Mouse (Mus musculus) c-Kit-negative CD71-positive TER-119-positive erythroid progenitor cells, embryonic 14.5 days (primary cell): ENCODE results near the gene Prickle1.

Experiments
- DNase-seq: peaks from one replicate; pipeline ENCODE4 v3.0.0-alpha.2; 2013; ENCODE audit warnings: low read depth, low spot score

Prickle1 gene

DNA sequence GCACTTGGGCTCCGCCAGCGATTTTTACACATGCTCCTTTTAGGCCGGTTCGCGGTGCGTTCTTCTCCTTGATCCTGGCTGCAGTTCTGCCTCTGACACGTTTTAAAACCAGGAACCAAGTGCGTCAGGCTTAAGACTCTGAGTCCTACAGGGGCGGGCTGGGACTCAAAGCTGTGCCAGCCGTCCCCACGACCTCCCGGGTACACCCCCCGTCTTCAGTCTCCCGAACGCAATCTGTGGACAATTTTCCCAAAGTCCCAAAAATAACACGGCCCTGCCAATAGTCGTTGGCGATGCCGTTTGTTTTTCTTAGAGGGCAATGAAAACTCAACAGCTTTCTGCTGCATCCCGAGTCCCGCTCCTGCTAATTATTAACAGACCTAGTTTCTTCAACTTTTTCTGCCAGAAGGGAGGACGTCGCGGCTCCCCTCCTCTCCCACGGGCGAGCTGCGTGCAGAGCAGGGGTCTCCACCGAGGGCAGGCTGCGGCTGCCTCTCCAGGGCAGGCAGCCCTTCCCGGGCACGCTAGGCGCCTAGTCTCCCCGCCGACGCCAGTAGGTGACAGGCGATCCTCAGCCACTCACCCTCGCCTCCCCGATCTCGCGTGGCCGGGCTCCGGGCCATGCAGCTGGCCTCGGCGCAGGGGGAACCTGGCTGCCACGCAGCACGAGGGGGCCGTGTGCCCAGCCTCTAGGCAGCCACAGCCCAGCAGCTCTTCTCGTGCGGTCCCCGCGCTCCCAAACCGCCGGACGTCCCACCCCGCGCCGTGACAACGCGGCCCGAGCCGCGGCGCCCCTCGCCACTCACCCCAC is 598 bp downstream of the Prickle1 start:
- DNase-seq = no peak

DNA sequence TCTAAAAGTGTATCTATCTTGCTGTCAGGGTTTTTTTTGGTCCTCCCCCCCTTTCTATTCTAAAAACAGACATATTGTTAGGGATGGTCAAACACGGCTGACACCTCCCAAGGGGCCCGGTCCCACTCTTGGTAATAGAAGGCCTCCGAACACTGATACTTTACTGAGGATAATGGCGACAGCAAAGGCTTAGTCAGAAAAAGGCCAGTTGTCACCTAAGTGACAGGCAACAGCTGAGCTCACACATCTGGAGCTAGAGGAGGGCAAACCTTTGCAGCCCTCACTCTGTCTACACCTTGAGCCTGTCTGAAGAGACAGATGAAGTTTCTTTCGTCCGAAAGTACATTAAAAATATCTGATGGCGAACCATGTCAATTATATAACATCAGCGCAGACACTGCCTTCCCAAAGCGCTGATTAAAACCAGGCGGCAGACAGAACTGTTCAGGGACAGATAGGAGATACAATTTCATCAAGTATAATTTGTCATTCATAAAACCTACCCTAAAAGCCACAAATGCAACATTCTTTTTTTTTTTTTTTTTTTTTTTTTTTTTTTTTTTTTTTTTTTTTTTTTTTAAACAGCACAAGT is 1.3 kb downstream of the Prickle1 start:
- DNase-seq = no peak

DNA sequence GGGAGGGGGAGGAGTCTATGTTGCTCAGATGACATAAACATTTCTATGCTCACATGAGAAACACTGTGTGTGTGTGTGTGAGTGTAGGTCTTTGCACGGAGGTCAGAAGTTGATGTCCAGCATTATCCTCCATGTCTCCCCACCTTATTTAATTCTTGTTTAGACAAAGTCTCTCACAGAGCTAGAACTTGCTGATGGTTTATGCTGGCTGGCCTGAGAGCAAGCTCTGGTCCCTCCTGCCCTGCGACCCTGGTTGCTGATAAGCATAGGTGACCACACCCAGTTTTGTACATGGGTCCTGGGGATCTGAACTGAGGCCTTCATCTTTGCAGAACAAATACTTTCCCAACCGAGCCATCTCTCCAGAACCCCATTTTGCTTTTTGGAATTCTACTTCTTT is 3.1 kb downstream of the Prickle1 start:
- DNase-seq = no peak

DNA sequence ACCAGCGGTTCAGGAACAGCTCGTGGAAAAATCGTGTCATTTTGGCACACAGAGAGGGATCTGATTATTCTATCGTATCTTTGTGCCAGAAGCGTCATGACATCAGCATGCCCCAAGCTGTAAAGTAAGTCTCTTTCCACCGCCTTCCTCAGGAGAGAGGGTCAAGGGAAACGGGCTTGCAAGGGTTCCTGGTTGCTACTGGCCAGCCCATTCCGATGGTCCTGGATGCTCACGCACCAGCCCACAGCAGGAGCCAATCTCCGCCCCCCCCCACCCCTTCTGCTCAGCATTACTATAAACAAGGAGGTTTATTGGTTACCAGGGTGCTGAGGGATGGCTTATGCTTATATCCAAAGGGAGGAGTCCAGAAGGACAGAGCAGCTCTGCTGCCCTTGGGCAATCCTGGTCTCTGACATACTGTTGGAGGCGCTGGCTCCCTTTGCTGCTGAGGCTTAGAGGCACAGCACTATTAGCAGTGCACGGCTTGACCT is 3.8 kb downstream of the Prickle1 start:
- no peak for DNase-seq

DNA sequence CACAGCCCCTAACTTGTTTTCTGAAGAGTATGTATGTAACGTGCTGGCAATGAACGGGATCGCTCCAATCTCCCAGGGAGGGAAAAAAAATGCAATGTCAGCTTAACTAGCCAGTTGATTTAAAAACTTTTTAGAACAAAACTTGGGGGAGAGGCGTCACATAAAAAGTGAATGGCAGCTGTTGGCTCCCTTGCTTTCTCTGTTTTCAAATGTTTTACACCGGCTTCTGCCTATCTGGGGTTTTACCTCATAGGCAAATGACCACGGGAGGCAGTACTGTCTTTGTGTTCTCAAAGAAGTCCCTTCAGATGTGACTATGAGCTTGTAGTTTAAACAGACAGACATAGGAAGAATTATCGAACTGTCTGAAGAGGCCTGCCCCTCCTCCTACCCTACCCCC is 4.3 kb downstream of the Prickle1 start:
- DNase-seq = no peak

DNA sequence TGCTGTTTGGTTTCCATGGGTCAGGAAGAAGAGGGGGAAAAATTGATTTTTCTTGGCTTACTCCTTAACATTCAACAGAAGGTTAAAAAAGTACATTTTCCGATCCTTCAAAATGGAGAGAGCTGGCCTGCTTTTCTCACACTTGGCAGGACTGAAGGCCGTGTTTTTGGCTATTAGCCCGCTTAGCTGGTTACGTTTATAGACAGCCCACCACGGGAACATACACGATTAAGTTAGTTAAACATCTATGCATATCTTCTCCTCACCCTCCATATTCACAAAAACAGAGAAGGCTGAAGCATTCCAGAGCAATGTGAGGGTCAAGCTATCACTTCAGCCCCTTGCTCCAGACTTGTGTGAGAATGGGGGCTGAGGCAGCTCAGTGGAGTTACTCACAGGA is 7.3 kb downstream of the Prickle1 start:
- DNase-seq = no peak

DNA sequence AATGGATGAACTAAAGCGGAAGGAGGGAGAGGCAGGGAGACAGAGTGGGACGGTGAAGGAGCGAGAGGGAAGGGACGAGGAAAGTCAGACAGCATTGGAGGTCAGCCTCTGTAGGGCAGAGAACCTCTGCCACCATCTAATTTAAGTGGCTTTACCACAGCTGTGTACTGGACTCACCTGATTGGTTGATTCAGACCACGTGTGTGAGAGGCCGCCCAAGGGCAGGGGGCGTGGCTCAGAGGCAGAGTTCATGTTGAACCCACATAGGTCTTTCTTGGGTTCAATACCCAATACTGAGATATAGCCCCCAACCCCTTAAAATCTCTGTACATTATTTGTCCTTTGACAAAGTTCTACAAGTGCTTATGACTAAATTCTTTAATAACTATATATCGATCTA is 8.0 kb downstream of the Prickle1 start:
- DNase-seq = no peak

DNA sequence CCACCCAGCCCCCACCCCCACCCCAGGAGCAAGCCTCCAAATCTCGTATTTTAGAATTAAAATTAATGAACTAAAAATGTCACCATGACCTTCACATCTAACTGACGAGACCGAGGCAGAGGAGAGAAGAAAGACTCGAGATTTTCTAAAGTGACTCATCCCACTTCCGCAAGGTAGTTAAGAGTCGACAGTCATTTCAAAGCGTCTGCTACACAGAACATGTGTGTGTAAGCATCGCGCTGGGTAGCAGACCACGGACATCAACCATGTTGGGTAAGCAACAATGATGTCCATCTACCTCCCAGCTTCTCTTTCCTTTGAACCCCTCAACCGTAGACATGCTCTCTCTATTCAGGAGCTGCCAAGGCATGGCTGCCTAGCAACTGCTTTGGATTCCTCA is 12.6 kb downstream of the Prickle1 start:
- DNase-seq = no peak

DNA sequence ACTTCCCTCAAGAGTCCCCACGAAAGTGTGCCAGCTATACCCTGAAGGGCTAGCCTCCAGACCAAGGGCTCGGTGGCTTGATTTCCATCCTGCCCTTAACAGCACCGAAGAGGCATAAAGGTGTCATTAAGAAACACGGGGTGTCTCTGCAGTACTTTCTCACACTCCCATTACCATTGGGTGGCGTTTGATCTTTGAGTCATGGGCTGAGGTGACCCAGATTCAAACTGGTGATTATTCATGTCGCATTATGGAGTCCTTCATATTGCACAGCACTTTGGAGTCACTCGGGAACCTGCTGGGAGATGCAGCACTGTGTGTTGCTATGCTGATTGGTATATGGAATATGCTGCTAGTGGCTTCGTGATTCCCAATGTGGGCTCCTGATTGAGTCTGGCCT is 14.0 kb downstream of the Prickle1 start:
- no peak for DNase-seq

DNA sequence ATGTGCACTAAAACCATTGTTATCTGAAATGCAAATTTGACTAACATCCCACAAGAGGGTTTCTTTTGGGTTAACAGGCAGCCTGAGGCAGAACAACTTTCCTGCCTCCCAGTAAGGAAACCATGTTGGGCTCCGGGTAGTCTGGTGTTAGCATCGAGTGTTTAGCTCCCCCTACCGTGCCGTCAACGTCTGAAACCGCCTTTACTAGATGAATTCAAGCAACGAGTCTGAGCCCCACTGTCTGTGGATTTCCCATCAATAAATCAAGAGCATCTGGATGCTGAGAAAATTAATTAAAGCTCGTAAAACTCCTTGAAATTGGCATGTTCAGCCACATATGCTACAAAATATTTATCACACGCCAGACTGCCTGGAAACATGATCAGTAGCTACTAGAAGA is 15.8 kb downstream of the Prickle1 start:
- no peak for DNase-seq

DNA sequence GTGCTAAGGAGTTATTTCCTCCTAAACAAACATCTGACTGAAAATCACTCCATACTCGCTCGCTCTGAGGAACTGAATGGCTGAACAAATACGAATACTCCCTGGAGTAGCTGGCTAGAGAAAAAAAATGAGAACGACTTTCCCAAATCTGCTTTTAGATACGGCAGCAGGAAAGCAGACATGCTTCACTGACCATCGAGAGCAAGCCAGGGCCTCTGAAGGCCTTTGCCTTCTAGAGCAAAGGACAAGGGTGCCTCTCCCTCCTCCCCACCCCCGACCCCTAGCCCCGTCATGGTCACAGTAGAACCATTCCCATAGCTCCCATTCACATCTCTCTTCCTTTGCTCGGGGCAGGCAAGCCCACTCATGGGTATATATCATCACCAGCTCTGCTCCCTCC is 16.6 kb downstream of the Prickle1 start:
- no peak for DNase-seq

DNA sequence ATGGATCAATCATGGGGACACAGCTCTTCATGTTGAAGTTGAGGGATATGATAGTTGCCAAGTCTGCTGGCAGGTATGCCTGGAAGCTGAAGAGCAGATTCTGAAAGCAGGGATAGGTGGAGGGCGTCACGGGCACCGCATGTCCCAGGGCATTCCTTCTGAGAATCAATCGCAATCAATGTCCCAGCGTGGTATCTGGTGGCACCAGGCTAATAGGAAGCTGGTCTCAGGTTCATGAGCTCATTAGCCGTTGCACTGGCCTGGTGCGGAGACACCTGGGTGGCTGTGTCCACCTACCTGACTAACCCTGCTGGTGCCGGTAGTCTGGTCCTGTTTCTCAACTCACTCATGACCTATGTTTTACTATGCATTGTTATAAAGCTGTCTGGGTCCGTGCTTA is 19.3 kb downstream of the Prickle1 start:
- no peak for DNase-seq

DNA sequence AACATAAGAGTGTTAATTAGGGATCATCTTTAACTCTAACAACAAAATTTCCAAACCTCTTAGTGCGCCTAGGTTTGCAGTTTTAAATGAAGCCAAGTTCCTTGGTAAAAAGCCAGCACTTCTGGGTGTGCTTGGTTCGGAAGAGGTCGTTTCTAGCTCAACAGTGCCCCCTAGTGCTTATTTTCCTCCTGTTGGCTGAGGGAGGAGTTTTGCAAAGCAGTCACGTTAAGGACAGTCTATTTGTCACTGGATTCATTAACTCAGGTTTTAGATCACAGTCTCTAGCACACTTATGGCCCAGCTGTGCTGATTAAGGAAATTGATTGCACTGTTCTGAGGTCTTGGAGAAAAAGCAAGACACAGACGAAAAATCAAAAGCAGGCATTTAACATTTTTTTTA is 19.8 kb downstream of the Prickle1 start:
- DNase-seq = peak; percentile 54

DNA sequence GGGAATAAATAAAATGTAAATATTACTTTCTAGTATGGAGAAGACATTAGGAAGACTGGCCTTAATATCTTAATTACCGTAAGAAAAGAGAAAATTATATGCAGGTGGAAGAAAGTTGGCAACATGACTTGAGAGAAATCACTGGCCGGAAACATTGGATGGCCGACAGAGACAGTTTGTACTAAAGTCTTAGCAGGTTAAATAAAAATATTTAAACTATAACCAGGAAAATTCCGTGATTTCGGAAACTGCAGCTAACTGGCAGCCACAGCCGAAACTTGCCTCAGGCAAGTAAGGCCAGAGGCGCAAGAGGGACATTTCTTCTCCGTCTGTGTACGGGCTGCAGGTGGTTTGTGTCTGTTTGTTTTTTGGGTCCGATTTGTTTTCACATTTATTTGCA is 22.8 kb downstream of the Prickle1 start:
- DNase-seq = no peak

DNA sequence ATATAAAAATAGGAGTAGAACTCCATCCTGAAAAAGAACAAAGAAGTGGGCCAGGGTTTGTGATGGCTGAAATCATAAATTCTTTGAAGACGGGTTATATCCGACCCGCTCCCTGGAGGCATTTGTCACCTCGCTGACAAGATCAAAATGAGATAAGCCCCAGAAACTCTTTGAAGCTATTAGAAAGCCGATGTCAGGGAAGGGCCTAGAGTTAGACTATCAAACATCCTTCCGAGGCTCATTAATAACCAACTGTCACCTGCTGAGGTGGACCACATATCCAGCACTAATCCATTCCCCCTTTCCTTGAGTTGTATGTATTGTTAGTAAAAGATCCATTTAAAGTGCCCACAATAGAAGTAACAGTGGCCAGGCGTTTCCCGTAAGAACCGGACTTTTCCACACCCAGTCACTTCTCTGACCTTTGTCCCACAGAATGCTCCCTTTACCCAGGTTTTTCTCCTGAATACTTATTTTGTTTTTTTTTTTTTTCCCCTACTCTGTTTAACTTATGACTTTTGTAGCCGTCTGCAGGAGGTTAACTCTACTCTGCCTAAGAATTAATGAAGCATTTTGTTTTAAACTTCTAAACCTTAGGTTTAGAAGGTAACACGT is 24.7 kb downstream of the Prickle1 start:
- no peak for DNase-seq

DNA sequence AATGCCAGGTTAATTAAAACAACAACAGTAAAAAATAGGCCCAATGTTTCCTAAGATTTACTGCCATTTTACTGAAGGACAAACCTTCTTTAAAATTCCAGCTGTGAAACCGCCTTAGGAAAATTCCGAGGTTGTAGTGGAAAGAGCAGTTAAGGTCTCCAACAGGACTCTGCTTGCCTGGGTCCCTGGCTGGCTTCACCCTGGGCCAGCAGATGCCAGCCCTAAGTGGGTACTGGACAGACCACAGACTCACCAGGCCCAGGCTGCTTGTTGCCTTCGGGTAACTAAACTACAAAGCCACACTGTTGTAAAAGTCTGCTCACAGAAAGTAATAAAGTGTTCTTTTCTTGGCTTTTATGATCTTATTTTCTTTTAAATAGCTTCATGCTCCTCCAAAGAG is 26.8 kb downstream of the Prickle1 start:
- no peak for DNase-seq

DNA sequence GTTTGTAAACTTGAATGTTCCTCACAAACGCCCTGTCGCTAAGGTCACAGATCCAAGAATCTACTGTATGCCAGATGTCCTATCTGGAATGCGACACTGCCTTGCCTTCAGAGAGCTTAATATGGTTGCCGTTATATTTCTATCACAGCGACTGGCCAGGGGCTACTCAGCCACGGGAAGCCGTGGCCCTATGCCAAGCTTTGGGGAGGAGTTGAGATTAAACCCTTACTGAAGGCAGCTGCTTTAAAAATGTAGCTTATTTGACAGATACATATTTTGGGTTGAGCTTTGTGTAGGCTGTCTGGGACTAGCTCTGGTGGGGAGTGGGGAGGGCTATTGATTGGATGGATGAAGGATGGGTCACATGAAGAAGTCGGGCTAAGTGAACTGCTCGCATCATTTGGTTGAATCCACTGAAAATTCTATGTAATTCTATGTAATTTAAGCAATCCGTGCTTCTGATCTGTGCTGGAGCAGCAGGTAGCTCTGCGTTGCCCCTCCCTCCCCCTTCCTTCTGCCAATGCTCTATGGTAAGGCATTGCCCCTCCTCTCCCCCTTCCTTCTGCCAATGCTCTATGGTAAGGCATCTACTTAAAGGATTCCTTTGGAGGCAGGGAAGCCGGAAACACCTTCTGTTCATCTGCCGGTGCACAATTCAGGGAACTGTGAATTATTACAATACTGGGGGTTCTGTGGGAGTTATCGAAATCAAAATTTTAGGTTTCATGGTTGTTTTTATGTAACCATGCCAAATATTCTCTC is 28.0 kb downstream of the Prickle1 start:
- DNase-seq = no peak

DNA sequence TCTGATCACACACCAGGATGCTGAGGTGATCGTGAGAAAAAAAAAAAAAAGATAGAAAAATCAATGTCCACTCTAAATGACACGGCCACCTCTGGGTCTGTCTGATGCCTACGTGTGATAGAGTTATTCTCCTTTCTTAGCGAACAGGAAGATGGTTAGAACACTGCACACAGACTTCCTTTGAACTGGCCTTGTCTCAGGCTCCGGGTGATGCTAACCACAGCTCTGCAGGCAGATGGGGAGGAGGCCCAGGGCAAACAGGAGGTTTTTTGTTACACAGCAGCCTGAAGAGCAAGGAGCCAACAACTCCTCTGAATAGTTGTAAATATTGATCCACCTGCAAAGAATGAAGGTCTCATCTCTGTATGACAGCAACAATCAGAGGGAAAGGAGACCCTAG is 32.2 kb downstream of the Prickle1 start:
- no peak for DNase-seq

DNA sequence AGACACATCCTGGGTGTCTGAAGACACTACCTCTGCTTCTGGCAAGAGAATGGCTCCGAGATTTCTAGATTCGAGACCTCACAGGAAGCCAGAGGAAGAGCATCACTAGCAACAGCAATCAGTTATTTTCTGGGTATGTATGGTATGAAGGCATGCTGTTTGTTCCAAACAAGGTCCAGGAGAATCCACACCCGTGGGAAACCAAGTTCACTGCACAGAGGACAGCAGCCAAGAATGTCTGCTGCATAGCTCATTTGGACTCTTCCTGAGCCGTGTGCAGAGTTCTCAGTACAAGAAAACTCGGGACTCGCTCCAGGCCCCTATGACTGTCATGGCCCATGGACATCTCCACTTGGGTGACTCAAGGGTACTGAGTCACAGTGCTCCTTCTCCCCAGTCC is 34.2 kb downstream of the Prickle1 start:
- no peak for DNase-seq

DNA sequence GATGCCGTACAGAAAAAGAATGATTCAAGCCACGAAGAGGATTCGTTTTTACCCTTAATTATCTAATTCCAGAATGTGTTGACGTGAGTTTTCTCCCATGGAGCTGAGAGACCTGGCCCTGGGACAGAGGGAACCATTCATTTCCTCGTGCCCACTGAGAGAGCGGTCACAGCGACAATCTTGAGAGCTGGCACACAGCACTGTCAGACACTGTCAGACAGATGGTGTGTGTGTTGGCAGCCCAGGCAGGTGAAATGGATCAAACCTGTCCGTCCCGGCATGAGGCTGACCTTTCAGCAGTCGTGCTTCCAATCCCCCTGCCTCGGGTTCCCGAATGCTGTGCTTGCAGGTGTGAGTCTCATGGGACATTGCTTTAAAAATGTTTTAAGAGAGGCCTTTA is 37.3 kb downstream of the Prickle1 start:
- no peak for DNase-seq

DNA sequence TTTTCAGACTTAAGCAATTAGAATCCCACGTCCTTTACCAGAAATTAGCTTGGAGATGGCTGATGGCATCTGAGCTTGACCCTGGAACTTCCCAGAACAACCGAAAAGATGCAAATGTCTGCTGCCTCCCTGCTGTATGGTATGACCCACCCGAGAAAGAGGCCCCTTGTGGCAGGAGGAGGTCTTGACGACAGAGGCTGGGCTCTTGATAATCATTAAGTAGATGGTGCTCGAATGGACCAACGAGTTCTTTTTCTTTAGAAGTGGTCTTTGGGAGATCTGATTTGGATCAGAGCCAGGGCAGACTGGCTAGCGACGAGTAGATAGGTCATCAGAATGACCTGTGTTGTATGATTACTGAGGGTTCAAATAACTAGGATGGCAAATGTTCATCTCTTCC is 40.0 kb downstream of the Prickle1 start:
- DNase-seq = no peak

DNA sequence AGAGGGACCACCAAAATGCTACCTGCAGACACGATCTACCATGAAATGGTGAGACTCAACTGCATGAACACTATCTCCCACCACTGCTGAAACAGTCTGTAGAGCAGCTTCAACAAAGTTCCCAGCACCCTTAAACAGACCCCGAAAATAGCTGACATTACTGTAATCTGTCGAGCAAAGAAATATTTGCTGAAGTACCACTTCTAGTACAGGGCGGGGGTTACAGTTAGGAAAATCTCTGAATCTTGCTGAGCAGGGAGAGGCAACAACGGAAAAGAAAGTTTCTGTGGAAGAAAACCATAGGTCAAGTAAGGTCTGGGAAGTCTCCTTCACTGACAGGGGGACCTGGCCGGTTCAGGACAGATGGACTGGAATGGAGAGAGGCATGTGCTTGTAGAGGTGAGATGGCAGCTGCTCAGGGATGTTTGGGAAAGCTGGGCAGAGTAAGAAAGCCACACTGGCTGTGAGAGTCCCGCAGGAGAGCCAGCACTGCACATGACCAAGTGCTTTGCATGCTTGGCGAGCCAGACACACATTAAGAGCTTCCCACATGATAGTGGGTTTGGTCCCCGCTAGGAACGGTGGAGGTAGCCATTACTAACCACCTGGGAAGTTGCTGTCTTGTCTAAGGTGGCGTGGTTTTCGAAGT is 41.4 kb downstream of the Prickle1 start:
- no peak for DNase-seq
